Mouse (Mus musculus) cerebellum, postnatal 25 days (tissue): ENCODE results near the gene Tnxb.

Source experiments
- DNase-seq, 2 experiments: peaks; one replicate each; pipeline ENCODE4 v3.0.0; 2021; ENCODE audit warnings: mixed read lengths in 2 of 2

Tnxb gene

DNA sequence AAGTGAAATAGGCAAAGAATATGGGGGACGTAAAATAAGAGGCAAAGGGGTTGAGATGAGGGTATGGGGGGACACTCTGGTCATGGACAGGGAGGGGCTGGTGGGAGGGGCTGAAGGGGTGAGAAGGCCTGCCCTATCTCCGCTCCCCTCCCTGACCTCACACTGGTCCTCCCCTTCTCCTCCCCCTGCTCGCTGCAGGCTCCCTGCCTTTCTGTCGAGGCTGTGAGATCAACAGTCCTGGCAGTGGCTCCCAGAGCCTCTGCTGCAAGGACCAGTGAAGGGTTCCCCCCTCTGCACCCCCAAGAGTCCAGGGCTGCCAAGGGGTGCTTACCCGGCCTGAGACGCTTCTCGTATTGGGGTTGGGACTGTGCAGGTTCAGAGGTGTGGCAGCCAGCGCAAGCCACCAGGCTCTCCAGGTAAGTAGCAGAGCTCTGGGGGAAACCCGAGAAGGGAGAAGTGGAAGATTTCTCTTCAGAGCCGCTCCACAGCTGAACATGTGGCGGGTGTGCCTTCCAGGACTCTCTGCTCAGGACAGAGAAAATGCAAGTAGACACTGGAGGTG, 10.0 kb upstream of the Tnxb start:
- DNase-seq, result no peak

DNA sequence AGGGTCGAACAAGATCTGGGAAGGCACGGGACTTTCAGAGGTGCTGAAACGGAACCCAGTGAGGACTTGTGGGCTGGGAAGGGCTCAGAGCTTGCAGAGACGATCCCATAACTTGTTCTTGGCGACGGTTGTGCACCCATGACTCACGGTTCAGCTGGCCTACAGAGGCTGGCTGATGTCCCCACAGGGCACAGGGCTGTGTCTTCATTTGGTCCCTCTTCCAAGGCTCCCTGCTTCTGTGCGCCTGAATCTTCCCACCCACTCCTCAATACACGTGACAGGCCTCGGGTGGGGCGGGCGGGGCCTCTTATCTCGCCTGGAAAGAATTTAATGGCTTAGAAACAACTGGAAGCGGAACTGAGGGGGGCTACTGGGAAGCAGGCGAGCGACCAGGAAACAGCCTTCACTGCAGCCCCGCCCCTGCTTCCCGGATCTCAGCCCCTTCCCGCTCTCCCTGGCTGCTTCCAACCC, 9.2 kb upstream of the Tnxb start:
- no peak for DNase-seq

GRCm38 (mm10) chr17:34662468-34662867, 7.9 kb upstream of the Tnxb start:
- DNase-seq, result no peak

- DNase-seq, result no peak
Measured at GRCm38 (mm10) chr17:34662978-34663377, 7.4 kb upstream of the Tnxb start.

DNA sequence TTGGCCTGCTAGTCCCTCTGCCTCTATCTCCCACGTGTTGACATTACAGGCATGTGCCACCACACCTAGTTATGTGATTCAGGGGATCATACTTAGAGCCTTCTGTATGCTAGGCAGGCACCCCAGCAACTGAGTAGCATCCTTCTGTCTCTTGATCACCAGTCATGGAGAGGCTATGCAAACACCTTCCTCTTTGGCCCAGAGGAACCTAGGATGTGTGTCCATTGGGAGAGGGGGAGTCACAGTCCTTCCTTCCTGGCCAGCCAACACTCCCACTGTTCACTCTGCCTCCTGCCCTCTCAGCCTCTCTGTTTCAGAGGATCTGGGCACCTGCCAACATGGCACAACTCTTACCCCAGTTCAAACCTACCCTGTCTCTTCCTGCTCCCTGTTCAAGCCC, 6.8 kb upstream of the Tnxb start:
- DNase-seq, result no peak

DNA sequence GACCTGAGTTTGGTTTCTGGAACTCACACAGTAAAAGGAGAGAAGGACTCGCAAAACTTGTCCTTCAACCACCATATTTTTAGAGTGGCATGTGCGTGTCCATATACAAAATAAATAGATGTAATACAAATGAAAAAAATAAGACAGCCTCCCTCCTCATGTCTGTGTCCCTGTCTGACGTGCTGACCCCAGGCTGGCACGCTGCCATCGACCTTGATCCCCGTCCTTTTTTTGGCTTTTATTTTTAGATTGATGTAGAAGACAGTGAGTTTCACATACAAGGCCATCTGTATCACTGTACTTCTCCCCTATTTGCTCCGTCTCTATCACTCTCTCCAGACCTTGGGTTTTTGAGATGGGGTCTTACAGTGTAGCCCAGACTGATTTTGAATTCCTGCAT, 5.9 kb upstream of the Tnxb start:
- no peak for DNase-seq

DNA sequence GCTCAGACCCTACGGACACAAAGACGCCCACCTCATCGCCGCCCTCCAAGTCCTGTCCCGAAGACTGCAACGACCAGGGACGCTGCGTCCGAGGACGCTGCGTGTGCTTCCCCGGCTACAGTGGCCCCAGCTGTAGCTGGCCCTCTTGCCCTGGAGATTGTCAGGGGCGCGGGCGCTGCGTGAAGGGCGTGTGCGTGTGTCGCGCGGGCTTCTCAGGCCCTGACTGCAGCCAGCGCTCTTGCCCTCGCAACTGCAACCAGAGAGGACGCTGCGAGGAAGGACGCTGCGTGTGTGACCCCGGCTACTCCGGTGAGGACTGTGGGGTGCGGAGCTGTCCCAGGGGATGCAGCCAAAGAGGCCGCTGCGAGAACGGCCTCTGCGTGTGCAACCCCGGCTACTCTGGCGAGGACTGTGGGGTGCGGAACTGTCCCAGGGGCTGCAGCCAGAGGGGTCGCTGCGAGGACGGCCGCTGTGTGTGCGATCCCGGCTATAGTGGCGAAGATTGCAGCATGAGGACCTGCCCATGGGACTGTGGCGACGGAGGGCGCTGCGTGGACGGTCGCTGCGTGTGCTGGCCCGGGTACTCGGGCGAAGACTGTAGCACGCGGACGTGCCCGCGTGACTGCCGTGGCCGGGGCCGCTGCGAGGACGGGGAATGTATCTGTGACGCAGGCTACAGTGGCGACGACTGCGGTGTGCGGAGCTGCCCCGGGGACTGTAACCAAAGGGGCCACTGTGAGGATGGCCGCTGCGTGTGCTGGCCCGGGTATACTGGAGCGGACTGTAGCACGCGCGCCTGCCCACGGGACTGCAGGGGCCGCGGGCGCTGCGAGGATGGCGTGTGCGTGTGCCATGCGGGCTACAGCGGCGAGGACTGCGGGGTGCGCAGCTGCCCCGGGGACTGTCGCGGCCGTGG, 1.1 kb downstream of the Tnxb start:
- DNase-seq, result no peak

DNA sequence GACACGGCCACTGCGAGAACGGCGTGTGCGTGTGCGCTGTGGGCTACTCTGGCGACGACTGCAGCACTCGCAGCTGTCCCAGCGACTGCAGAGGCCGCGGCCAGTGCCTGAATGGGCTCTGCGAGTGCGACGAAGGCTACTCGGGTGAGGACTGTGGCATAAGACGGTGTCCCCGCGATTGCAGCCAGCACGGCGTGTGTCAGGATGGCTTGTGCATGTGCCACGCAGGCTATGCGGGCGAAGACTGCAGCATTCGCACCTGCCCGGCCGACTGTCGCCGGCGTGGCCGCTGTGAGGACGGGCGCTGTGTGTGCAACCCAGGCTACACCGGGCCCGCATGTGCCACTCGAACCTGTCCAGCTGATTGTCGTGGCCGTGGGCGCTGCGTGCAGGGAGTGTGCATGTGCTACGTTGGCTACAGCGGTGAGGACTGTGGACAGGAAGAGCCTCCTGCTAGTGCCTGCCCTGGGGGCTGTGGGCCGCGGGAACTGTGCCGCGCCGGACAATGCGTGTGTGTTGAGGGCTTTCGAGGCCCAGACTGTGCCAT, 2.0 kb downstream of the Tnxb start:
- no peak for DNase-seq

DNA sequence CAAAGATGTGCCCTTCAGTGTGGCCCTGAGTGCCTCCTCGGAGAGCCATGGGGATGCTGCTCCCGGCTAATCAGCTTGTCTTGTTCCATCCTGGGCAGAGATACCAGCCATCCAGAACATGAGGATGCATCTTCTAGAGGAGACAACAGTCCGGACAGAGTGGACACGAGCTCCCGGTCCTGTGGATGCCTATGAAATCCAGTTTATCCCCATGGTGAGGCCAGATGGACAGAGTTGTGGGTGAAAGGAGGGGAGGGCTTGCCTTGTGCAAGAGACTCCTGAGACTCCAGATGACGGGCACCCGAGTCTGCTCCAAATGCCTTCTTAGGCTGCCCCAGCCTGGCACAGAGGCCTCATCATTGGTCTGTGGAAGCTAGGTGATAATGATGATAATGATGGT, 2.8 kb downstream of the Tnxb start:
- DNase-seq, result no peak

DNA sequence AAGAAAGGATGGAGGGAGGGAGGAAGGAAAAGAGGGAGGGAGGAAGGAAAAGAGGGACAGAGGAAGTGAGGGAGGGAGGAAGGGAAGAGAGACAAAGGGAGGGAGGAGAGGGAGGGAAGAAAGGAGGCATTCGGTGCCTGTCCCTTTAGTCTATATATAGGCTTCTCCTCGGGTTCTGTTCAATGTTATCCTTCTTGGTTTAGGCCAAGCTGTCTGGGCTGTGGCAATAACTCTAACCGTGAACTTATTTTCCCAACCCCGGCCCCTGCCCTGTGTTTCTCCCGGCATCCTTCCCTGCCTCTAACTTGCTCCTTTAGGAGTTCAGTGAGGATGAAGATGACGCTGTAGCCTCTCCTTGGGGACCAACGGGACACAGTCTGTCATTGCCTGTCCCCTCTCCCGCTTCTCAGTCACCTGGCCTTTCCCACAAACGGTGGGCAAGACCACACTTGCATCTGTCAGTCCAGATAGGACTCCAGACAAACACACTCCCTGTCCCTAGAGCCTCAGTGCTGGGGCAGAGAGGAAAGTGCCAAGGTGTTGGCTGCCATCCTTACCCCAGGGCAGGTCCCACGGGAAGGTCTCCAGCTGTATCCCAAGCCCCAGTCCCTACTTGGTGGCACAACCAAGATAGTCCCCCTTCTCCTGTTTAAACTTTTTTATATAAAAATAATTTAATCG, 4.3 kb downstream of the Tnxb start:
- no peak for DNase-seq

- no peak for DNase-seq
Measured at GRCm38 (mm10) chr17:34675205-34676092, 5.1 kb downstream of the Tnxb start.

DNA sequence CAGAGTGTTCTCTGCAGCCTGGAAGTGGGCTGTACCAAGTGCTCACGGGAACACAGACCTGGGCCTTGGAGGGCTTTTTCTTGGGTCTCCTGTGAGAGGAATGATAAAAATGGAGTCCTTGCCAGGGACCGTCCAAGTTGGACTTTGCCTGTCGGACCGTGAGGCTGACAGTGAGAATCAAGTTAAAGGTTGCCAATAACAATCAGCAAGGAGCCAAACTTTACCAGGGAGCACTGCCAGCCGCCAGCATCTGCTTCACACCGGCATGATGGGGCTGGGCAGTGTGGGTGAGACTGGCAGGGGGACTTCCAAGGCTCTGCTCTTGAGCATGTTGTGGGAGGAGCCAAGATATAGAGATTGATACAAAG, 5.7 kb downstream of the Tnxb start:
- no peak for DNase-seq

DNA sequence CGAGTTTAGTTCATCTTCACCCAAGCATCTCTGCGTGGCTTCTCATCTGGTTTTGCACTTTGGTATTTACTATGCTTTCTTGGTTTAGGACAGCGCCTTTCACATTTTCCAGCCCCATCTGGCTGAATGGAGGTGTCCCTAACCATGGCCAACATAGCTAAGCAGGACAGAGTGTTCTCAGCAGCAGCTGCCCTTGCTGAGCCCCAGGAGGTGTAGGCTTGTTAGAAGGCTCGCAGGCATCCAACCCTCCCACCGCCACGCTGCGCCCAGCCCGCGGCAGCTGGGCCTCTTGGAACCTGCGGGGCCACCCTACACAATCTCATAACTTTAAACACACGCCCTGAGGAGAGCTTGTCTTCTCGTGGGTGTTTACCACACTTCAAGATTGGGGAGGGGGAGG, 6.3 kb downstream of the Tnxb start:
- DNase-seq, result no peak

- no peak for DNase-seq
Measured at GRCm38 (mm10) chr17:34680191-34680590, 9.9 kb downstream of the Tnxb start.

- DNase-seq, result no peak
Measured at GRCm38 (mm10) chr17:34680621-34681020, 10.3 kb downstream of the Tnxb start.

- no peak for DNase-seq
Measured at GRCm38 (mm10) chr17:34681132-34681571, 10.8 kb downstream of the Tnxb start.

- DNase-seq, result no peak
Measured at GRCm38 (mm10) chr17:34681881-34682536, 11.7 kb downstream of the Tnxb start.

DNA sequence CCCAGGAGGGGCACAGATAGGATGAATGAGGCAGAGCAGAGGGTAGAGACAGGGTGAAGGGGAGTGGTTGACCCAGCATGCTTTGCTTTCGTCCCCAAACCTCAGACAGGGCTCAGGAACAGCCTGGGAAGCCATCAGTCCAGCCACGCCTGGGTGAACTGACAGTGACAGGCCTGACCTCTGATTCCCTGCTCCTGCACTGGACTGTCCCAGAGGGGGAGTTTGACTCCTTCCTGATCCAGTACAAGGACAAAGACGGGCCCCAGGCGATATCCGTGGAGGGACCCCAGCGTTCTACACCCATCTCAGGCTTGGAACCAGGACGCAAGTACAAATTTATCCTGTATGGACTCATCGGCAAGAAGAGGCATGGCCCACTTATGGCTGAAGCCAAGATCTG, 12.8 kb downstream of the Tnxb start:
- DNase-seq, result no peak

DNA sequence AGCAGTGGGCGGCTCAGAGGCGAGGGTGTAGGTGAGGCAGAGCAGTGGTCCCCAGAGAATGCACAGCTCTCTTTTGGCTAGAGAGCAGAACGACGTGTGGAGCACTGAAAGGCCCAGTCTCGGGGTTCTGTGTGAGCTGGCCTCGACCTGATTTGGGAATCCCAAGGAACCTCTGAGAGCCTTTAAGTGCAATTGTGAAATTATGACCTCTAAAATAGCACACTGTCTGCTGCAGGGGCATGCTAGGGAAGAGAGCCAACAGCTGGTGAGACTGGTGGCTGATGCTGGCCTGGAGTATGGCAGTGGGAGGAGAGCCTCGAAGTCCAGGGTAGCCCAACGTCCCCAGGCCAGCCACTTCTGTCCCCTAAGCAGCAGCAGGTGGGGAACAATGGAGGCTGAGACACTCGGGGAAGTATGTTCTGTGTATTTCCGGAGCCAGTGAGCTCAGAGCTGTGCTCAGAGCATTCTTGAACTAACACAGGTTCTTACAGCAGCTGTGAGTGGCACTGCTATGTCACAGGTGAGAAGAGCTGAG, 13.4 kb downstream of the Tnxb start:
- DNase-seq, result no peak

DNA sequence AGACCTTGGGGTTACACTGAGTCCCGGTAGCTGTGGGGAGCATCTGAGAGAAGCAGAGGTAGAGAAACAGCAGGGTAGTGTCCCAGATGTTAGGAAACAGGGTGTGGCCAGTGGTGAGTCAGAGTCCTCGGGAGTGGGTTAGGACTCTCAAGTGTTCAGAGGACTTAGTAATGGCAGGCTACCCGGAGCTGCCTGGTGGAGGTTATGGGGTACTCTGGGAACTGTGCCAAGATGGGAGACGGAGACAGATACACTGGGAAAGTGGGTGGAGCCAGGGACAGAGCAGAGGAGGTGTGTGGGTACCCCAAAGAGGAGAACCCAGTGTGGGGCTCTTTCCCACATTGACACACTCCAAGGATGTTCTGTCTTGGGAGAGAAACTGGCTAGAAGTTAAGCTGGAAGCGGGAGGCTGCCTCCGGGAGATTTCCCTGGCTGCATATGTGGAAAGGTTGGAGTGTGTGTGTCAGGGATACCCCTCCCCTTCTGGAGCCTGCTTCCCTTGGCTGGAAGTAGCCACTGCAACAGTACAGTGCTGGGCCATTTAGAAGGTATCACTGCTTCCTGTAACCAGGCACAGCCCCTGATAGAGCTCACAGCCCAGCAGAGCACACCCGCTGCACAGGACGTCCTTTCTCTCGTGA, 14.0 kb downstream of the Tnxb start:
- no peak for DNase-seq
